Mouse (Mus musculus): ENCODE data around the gene Tpm1. TPM values are rescaled to one million over a fixed set of nuclear protein-coding genes. Genes with fewer than 3 reads are reported as not detected.
A peak's percentile ranks its signal among the peaks of the same experiment; 100 is the strongest.

The Tpm1 gene
- total and polyA plus RNA-seq, 2 experiments from 2014 or later: 133 to 134 TPM

DNA sequence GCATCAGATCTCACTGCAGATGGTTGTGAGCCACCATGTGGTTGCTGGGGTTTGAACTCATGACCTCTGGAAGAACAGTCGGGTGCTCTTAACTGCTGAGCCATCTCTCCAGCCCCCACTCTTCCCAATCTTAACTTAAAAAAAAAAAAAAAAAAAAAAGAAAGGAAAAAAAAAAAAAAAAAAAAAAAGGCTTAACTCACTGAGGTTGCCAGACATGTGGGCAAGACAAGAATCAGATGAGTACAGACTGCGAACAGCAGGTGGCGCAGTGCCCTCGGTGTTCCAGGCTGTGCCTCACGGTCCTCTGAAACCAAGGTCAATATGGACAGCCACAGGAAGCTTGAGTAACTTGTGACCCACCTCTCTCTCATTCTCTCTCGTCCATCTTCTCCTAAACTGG is 48.2 kb downstream of the Tpm1 start:
- 4% methylated on average over 6 of the region's 6 CpGs for WGBS
- no peak overlapping the region for H3K4me3 ChIP-seq (ENCODE audit: low read depth, low read length)
- H3K4me1 ChIP-seq (ENCODE audit: insufficient read depth): no peaks in the 10 kb centered on the region
- H3K9ac ChIP-seq: no peak overlapping the region
- peak; percentile 80 for DNase-seq
- TF ChIP-seq CTCF (IDR thresholded peaks at IDR 0.05; ENCODE audit: low read depth): peak; percentile 75
- H3K27me3 ChIP-seq (ENCODE audit: insufficient read depth, low read length): no peaks in the 10 kb centered on the region
- no peaks in the 10 kb centered on the region for H3K36me3 ChIP-seq (ENCODE audit: insufficient read depth)
- no peak for ATAC-seq
- H3K27ac ChIP-seq (ENCODE audit: low read depth, low read length): no peak overlapping the region
- H3K9me3 ChIP-seq (ENCODE audit: low read length): no peaks in the 10 kb centered on the region
- H3K4me2 ChIP-seq (ENCODE audit: low read depth): no peak overlapping the region

DNA sequence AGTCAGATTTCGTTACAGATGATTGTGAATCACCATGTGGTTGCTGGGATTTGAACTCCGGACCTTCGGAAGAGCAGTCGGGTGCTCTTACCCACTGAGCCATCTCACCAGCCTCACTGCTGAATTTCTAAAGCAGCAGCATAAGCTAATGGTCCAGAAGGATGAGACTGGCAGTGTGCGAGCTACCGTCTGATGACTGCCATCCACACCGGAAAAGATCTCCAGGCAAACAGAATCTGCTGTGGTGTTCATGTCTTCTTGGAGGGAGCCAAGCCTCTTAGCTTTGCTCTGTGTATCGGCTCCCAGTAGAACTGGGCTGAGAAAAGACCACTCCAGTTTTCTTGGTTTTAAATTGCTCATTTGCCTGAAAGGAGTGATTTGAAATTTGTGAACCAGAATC is 49.5 kb downstream of the Tpm1 start:
- Histone ChIP-seq H3K4me1 (ENCODE audit: insufficient read depth) (no peaks in the 10 kb centered on the region), H3K4me3 (ENCODE audit: low read depth, low read length) (no peak overlapping the region), H3K4me2 (ENCODE audit: low read depth) (no peak overlapping the region), H3K9me3 (ENCODE audit: low read length) (no peaks in the 10 kb centered on the region), H3K36me3 (ENCODE audit: insufficient read depth) (no peaks in the 10 kb centered on the region), H3K27ac (ENCODE audit: low read depth, low read length) (no peak overlapping the region), H3K27me3 (ENCODE audit: insufficient read depth, low read length) (no peaks in the 10 kb centered on the region), H3K9ac (no peak overlapping the region)
- WGBS: 62% methylated on average over 8 of the region's 8 CpGs
- TF ChIP-seq CTCF (IDR thresholded peaks at IDR 0.05; ENCODE audit: low read depth): no peak
- DNase-seq (peak; percentile 88), ATAC-seq (peak; percentile 90)

DNA sequence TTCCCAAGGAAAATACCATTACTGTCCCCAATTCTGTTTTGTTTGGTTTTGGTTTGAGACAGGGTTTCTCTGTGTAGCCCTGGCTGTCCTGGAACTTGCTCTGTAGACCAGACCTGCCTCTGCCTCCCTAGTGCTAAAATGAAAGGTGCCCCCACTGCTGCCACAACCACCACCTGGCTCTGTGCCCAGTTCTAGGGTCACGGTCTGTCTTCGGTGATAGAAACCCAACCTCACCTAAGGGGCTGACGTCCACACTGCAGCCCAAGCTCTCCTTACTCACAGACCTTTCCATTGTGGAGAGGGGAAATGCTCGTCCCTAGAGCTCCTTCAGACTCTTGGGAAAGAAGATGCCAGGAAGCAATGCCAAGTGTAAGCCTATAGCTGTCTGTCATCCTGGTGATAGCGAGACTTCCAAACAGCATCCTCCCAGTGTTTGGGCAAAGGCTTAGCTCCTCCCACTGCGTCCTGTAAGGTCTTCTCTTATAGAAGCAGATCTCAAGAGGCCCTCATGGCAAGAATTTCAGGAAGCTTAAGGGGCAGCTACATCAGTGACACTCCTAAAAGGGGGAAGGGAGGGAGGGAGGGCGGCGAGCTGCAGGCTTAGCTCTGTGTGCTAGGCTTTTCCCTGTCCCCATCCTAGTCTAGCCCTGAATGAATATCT is 57.3 kb downstream of the Tpm1 start:
- DNase-seq (no peak), ATAC-seq (no peak)
- H3K4me2 ChIP-seq (ENCODE audit: low read depth): no peak overlapping the region
- H3K9ac ChIP-seq: no peak overlapping the region
- H3K36me3 ChIP-seq (ENCODE audit: insufficient read depth): no peaks in the 10 kb centered on the region
- H3K9me3 ChIP-seq (ENCODE audit: low read length): no peaks in the 10 kb centered on the region
- H3K4me3 ChIP-seq (ENCODE audit: low read depth, low read length): no peak overlapping the region
- no peaks in the 10 kb centered on the region for H3K27me3 ChIP-seq (ENCODE audit: insufficient read depth, low read length)
- H3K27ac ChIP-seq (ENCODE audit: low read depth, low read length): no peak overlapping the region
- no peak for TF ChIP-seq CTCF (IDR thresholded peaks at IDR 0.05; ENCODE audit: low read depth)
- WGBS: 79% methylated on average over 8 of the region's 8 CpGs
- no peaks in the 10 kb centered on the region for H3K4me1 ChIP-seq (ENCODE audit: insufficient read depth)

DNA sequence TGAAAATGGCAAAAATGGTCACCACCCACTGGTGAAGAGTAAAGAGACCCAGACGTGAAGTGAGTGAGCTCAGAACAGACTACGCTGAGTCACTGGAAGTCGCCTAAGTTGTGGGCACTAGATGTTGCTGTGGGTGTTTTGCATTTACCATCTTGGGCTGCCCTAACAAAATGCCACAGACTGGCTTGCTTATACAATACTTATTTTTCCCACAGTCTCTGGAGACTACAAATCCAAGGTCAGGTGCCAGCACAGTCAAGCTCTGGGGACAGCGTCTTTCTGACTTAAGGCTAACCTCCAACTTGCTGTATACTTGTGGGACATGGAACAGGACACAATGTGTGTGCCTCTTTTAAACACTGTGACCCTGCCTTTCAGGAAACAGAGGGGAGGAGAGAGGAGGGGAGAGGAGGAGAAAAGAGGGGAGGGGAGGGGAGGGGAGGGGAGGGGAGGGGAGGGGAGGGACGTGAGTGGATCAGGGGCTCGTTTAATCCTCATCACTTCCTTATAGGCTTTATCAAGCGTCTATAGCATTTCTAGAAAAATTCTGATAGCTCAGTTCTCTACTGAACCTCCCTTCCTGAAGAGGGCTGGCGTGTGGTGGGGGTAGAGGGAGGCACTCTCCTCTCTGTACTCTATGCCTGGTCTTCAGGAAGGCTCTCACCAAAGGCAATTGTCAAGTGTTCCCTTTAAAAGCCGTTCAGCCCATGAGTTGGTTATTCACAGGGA is 58.0 kb downstream of the Tpm1 start:
- no peak for ATAC-seq
- no peaks in the 10 kb centered on the region for H3K4me1 ChIP-seq (ENCODE audit: insufficient read depth)
- 58% methylated on average over 9 of the region's 9 CpGs for WGBS

GRCm38 (mm10) chr9:66990046-66990445 is 59.2 kb downstream of the Tpm1 start:
- DNase-seq: no peak
- Histone ChIP-seq H3K27me3 (ENCODE audit: insufficient read depth, low read length) (no peaks in the 10 kb centered on the region), H3K4me2 (ENCODE audit: low read depth) (no peak overlapping the region), H3K4me1 (ENCODE audit: insufficient read depth) (no peaks in the 10 kb centered on the region), H3K4me3 (ENCODE audit: low read depth, low read length) (no peak overlapping the region), H3K9ac (no peak overlapping the region), H3K9me3 (ENCODE audit: low read length) (no peaks in the 10 kb centered on the region), H3K36me3 (ENCODE audit: insufficient read depth) (no peaks in the 10 kb centered on the region), H3K27ac (ENCODE audit: low read depth, low read length) (no peak overlapping the region)
- TF ChIP-seq CTCF (IDR thresholded peaks at IDR 0.05; ENCODE audit: low read depth): no peak
- no peak for ATAC-seq
- 89% methylated on average over 5 of the region's 5 CpGs for WGBS

More for the DNA sequence above, 58.0 kb downstream of the Tpm1 start:
- Histone ChIP-seq H3K36me3 (ENCODE audit: insufficient read depth) (no peaks in the 10 kb centered on the region), H3K9ac (no peak overlapping the region), H3K27ac (ENCODE audit: low read depth, low read length) (no peak overlapping the region), H3K4me3 (ENCODE audit: low read depth, low read length) (no peak overlapping the region), H3K4me2 (ENCODE audit: low read depth) (no peak overlapping the region), H3K9me3 (ENCODE audit: low read length) (no peaks in the 10 kb centered on the region), H3K27me3 (ENCODE audit: insufficient read depth, low read length) (no peaks in the 10 kb centered on the region)
- no peak for TF ChIP-seq CTCF (IDR thresholded peaks at IDR 0.05; ENCODE audit: low read depth)
- no peak for DNase-seq

DNA sequence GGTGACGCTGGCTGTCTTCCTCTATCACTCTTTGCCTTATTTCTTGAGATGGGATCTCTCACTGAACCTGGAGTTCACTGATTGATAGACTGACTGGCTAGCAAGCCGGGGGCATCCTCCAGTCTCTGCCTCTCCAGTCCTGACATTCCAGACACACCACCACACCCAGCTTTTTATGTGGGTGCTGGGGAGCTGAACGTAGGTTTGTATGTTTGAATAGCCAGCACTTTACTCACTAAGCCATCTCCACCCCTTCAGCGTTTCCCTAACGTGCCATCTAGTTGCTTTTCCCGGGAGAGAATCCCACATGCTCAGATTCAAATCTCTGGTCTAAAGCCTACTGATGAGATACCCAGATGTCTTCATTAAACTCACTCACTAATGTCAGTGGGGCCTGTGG is 59.6 kb downstream of the Tpm1 start:
- Histone ChIP-seq H3K36me3 (ENCODE audit: insufficient read depth) (no peaks in the 10 kb centered on the region), H3K27me3 (ENCODE audit: insufficient read depth, low read length) (no peaks in the 10 kb centered on the region), H3K4me1 (ENCODE audit: insufficient read depth) (no peaks in the 10 kb centered on the region), H3K27ac (ENCODE audit: low read depth, low read length) (no peak overlapping the region), H3K4me3 (ENCODE audit: low read depth, low read length) (no peak overlapping the region), H3K9me3 (ENCODE audit: low read length) (no peaks in the 10 kb centered on the region), H3K4me2 (ENCODE audit: low read depth) (no peak overlapping the region), H3K9ac (no peak overlapping the region)
- no peak for TF ChIP-seq CTCF (IDR thresholded peaks at IDR 0.05; ENCODE audit: low read depth)
- WGBS: 79% methylated on average over 6 of the region's 6 CpGs
- DNase-seq (no peak), ATAC-seq (no peak)

- TF ChIP-seq CTCF (IDR thresholded peaks at IDR 0.05; ENCODE audit: low read depth): no peak
- Histone ChIP-seq H3K27me3 (ENCODE audit: insufficient read depth, low read length) (no peaks in the 10 kb centered on the region), H3K4me3 (ENCODE audit: low read depth, low read length) (no peak overlapping the region), H3K4me1 (ENCODE audit: insufficient read depth) (no peaks in the 10 kb centered on the region), H3K27ac (ENCODE audit: low read depth, low read length) (no peak overlapping the region), H3K9ac (no peak overlapping the region), H3K9me3 (ENCODE audit: low read length) (no peaks in the 10 kb centered on the region), H3K36me3 (ENCODE audit: insufficient read depth) (no peaks in the 10 kb centered on the region), H3K4me2 (ENCODE audit: low read depth) (no peak overlapping the region)
- DNase-seq (no peak), ATAC-seq (no peak)
- 53% methylated on average over 6 of the region's 6 CpGs for WGBS
These were observed 60.3 kb downstream of the Tpm1 start for GRCm38 (mm10) chr9:66988888-66989414.

Measured in forebrain, postnatal 0 days (tissue).